24 mouse cellular contexts compared by ENCODE assay signal in genomic region chr13:74314616-74315015, GRCm38 (mm10). TPM values are rescaled to one million over a fixed set of nuclear protein-coding genes. Genes with fewer than 3 reads are reported as not detected.
DNase-seq lines count a peak whose midpoint lies in the region; ATAC-seq and TF ChIP-seq lines count a peak whose summit lies in the region.
"Had no signal": no experiment of that assay in that cellular context is flagged by ENCODE, and none has a peak within 500 bp of the region (broad histone marks: within the 10 kb centered on the region; RNA-seq: fewer than 3 reads in every experiment).

No protein-coding gene starts in this region.

- H3K79me2 ChIP-seq in liver, adult 2 months (ENCODE audit: control insufficient read depth, insufficient read depth, low read length), result peaks cover 2% of the 10 kb centered on the region; the same call in 1 of the 2 replicates

- no peak for ATAC-seq in midbrain, embryonic 11.5 days (ENCODE audit: low FRiP score)
- no peak for ATAC-seq in midbrain, embryonic 13.5 days
- ATAC-seq: activated CD4-positive, CD25-positive, alpha-beta regulatory T cell, adult 4 months; CD4-positive, CD25-positive, alpha-beta regulatory T cell, adult 4 months; Patski had no signal

- no peaks in the 10 kb centered on the region for H3K9me3 ChIP-seq in midbrain, embryonic 11.5 days (ENCODE audit: control insufficient read depth, low read length)
- H3K9me3 ChIP-seq in midbrain, embryonic 13.5 days, result no peaks in the 10 kb centered on the region
- H3K9me3 ChIP-seq: G1E had no signal

- H3K4me1 ChIP-seq in liver, adult 2 months (ENCODE audit: control insufficient read depth, insufficient read depth, low read length), result peaks cover 3% of the 10 kb centered on the region
- H3K4me1 ChIP-seq in midbrain, embryonic 11.5 days (ENCODE audit: control insufficient read depth, insufficient read depth, low read length), result peaks cover 9% of the 10 kb centered on the region
- H3K4me1 ChIP-seq in midbrain, embryonic 13.5 days (replicated peaks), result peaks cover 16% of the 10 kb centered on the region

- H3K9ac ChIP-seq in liver, adult 2 months (ENCODE audit: low read depth, low read length), result no peak overlapping the region
- no peak overlapping the region for H3K9ac ChIP-seq in midbrain, embryonic 11.5 days (ENCODE audit: low read length)
- H3K9ac ChIP-seq in midbrain, embryonic 13.5 days (replicated peaks), result no peak overlapping the region

- no peaks in the 10 kb centered on the region for H3K27me3 ChIP-seq in liver, adult 2 months (ENCODE audit: control insufficient read depth, insufficient read depth, low read length)
- no peaks in the 10 kb centered on the region for H3K27me3 ChIP-seq in midbrain, embryonic 11.5 days (ENCODE audit: control insufficient read depth, insufficient read depth, low read length)
- H3K27me3 ChIP-seq in midbrain, embryonic 13.5 days, result no peaks in the 10 kb centered on the region
- H3K27me3 ChIP-seq: CH12.LX, Patski had no signal

- TF ChIP-seq CTCF in liver, adult 2 months (IDR thresholded peaks at IDR 0.05; ENCODE audit: low read depth, low read length), result no peak

- peaks cover 28% of the 10 kb centered on the region for H3K36me3 ChIP-seq in liver, adult 2 months (ENCODE audit: control insufficient read depth, insufficient read depth, low read length)
- H3K36me3 ChIP-seq in midbrain, embryonic 11.5 days (ENCODE audit: control insufficient read depth, insufficient read depth, low read length), result 0 out of 2 replicates have a peak, but pooled peaks cover 2% of the 10 kb centered on the region
- peaks cover 21% of the 10 kb centered on the region for H3K36me3 ChIP-seq in midbrain, embryonic 13.5 days

- H3K4me3 ChIP-seq in liver, adult 2 months (ENCODE audit: insufficient read depth, low read depth, low read length), result no peak overlapping the region
- H3K4me3 ChIP-seq in midbrain, embryonic 11.5 days (ENCODE audit: low read depth, low read length), result no peak overlapping the region
- no peak overlapping the region for H3K4me3 ChIP-seq in midbrain, embryonic 13.5 days (replicated peaks)

- 47% methylated on average over 3 of the region's 3 CpGs for WGBS in liver, adult 2 months
- 95% methylated on average over 3 of the region's 3 CpGs for WGBS in midbrain, embryonic 11.5 days
- 95% methylated on average over 3 of the region's 3 CpGs for WGBS in midbrain, embryonic 13.5 days

- no peak overlapping the region for H3K27ac ChIP-seq in liver, adult 2 months (replicated peaks; ENCODE audit: insufficient read depth, low read depth, low read length)
- H3K27ac ChIP-seq in midbrain, embryonic 11.5 days (ENCODE audit: low read depth, low read length), result no peak overlapping the region
- H3K27ac ChIP-seq in midbrain, embryonic 13.5 days, result no peak overlapping the region

- peak; percentile 49 for DNase-seq in heart, adult 11 months
- DNase-seq in heart, adult 8-10 months (ENCODE audit: low spot score), result no peak
- DNase-seq in liver, adult 2 months (ENCODE audit: extremely low read depth, low read depth, low spot score), result peak; percentile 62
- DNase-seq in liver (no peak), 416B (ENCODE audit: low read depth) (peak; percentile 36)
- DNase-seq in midbrain, embryonic 11.5 days (ENCODE audit: low spot score, missing footprints), result peak; percentile 72
- DNase-seq in cerebellum, adult 11 months, result no peak
- DNase-seq: adrenal gland, adult 2 months; adrenal gland, adult 8-10 months; adrenal gland, postnatal 10 days; adrenal gland, postnatal 14 days; adrenal gland, postnatal 25 days; adrenal gland, postnatal 36 days; B cell, adult 2 months; cerebellum, adult 11-12 months; cerebellum, adult 18-20 months; cerebellum, adult 2 months had no signal

- no peak overlapping the region for H3K4me2 ChIP-seq in midbrain, embryonic 11.5 days
- H3K4me2 ChIP-seq in midbrain, embryonic 13.5 days (replicated peaks), result no peak overlapping the region

- no peak for TF ChIP-seq POLR2A in liver, adult 2 months (IDR thresholded peaks at IDR 0.05; ENCODE audit: extremely low read depth, insufficient read depth, low read length)

RNA-seq across cellular contexts. Expression of gene Pdcd6, which starts 2.8 kb away (rescaled TPM):
- total RNA-seq in heart, adult 8-10 months (2022), result 10 to 100 TPM; 42.0 to 52.1 (median 42.9) TPM
- 123 and 140 TPM in 2 replicates for total RNA-seq in liver, adult 2 months (2014; rRNA removed)
- polyA plus RNA-seq in liver, adult 2 months (2012; rRNA removed), result 77.0 and 82.5 TPM in 2 replicates
- 116 and 125 TPM in 2 replicates for polyA plus RNA-seq in midbrain, embryonic 11.5 days (2014; fragmentation: Nextera tagmentation; extraction: Ambion mirVana)
- 115 and 118 TPM in 2 replicates for polyA plus RNA-seq in midbrain, embryonic 13.5 days (2015; fragmentation: Nextera tagmentation; extraction: Ambion mirVana)

RNA-seq across cellular contexts. Expression of gene Ahrr, which starts 22.5 kb away (rescaled TPM):
- total RNA-seq in heart, adult 8-10 months (2022), result 1 to 10 TPM in 2 of 4 experiments, under 1 TPM in 2; 0.82 to 2.5 (median 1.4) TPM
- 0.18 and 0.20 TPM in 2 replicates for total RNA-seq in liver, adult 2 months (2014; rRNA removed)
- 0.07 TPM in 1 of 2 replicates, not detected in the other for polyA plus RNA-seq in liver, adult 2 months (2012; rRNA removed)
- 1.4 and 1.5 TPM in 2 replicates for polyA plus RNA-seq in midbrain, embryonic 11.5 days (2014; fragmentation: Nextera tagmentation; extraction: Ambion mirVana)
- 0.77 and 1.1 TPM in 2 replicates for polyA plus RNA-seq in midbrain, embryonic 13.5 days (2015; fragmentation: Nextera tagmentation; extraction: Ambion mirVana)
- total RNA-seq: MEL had no signal
- polyA plus RNA-seq: G1E, Patski had no signal

RNA-seq across cellular contexts. Expression of gene Sdha, which starts 35.5 kb away (rescaled TPM):
- 1,000 to 10,000 TPM; 1,332 to 1,570 (median 1,418) TPM for total RNA-seq in heart, adult 8-10 months (2022)
- 293 and 295 TPM in 2 replicates for total RNA-seq in liver, adult 2 months (2014; rRNA removed)
- polyA plus RNA-seq in liver, adult 2 months (2012; rRNA removed), result 199 and 223 TPM in 2 replicates
- 227 and 233 TPM in 2 replicates for polyA plus RNA-seq in midbrain, embryonic 11.5 days (2014; fragmentation: Nextera tagmentation; extraction: Ambion mirVana)
- polyA plus RNA-seq in midbrain, embryonic 13.5 days (2015; fragmentation: Nextera tagmentation; extraction: Ambion mirVana), result 219 and 222 TPM in 2 replicates

RNA-seq across cellular contexts. Expression of gene Ccdc127, which starts 35.5 kb away (rescaled TPM):
- 10 to 100 TPM; 45.4 to 51.8 (median 48.5) TPM for total RNA-seq in heart, adult 8-10 months (2022)
- 5.3 and 5.5 TPM in 2 replicates for total RNA-seq in liver, adult 2 months (2014; rRNA removed)
- 2.3 and 2.6 TPM in 2 replicates for polyA plus RNA-seq in liver, adult 2 months (2012; rRNA removed)
- 58.2 and 61.9 TPM in 2 replicates for polyA plus RNA-seq in midbrain, embryonic 11.5 days (2014; fragmentation: Nextera tagmentation; extraction: Ambion mirVana)
- 47.3 and 51.6 TPM in 2 replicates for polyA plus RNA-seq in midbrain, embryonic 13.5 days (2015; fragmentation: Nextera tagmentation; extraction: Ambion mirVana)

RNA-seq across cellular contexts. Expression of gene Lrrc14b, which starts 49.2 kb away (rescaled TPM):
- 10 to 100 TPM; 82.4 to 97.3 (median 86.2) TPM for total RNA-seq in heart, adult 8-10 months (2022)
- total RNA-seq in liver, adult 2 months (2014; rRNA removed), result 0.18 and 0.54 TPM in 2 replicates
- polyA plus RNA-seq in liver, adult 2 months (2012; rRNA removed), result 0.39 and 0.54 TPM in 2 replicates
- polyA plus RNA-seq in midbrain, embryonic 11.5 days (2014; fragmentation: Nextera tagmentation; extraction: Ambion mirVana), result not detected in 2 replicates
- not detected in 2 replicates for polyA plus RNA-seq in midbrain, embryonic 13.5 days (2015; fragmentation: Nextera tagmentation; extraction: Ambion mirVana)
- total RNA-seq: G1E had no signal
- polyA plus RNA-seq: activated CD4-positive, CD25-positive, alpha-beta regulatory T cell, adult 4 months; CD4-positive, CD25-positive, alpha-beta regulatory T cell, adult 4 months; G1E; Patski had no signal

Comparison
In these comparisons a context has a peak if more than half of its experiments do, and no peak if none do; other contexts are left out.
1. DNase-seq: peak in heart, adult 11 months (single experiment), liver, adult 2 months (single experiment), midbrain, embryonic 11.5 days (single experiment) and 416B (single experiment); none in heart, adult 8-10 months (single experiment), liver (single experiment) and cerebellum, adult 11 months (single experiment).